Mouse (Mus musculus): Measurements from ENCODE around the gene Pcdh7.

Pcdh7 gene

GRCm38 (mm10) chr5:58172218-58172617 lies 454.5 kb downstream of the Pcdh7 start:
- no peak for DNase-seq

- DNase-seq, result peak; percentile 36
These were observed 456.6 kb downstream of the Pcdh7 start for GRCm38 (mm10) chr5:58174335-58174734.

- no peak for DNase-seq
These were observed 457.8 kb downstream of the Pcdh7 start for GRCm38 (mm10) chr5:58175532-58175931.
